Mouse (Mus musculus) lung, postnatal 36 days (tissue): ENCODE results near the gene Ppip5k1.

Experiments
- DNase-seq: peaks from one replicate; pipeline ENCODE4 v3.0.0; 2022; ENCODE audit warnings: mixed read lengths

Gene Ppip5k1

GRCm38 (mm10) chr2:121298131-121298530, 57.1 kb downstream of the Ppip5k1 start:
- DNase-seq: no peak

- no peak for DNase-seq
These were observed 57.5 kb downstream of the Ppip5k1 start for GRCm38 (mm10) chr2:121297701-121298100.

GRCm38 (mm10) chr2:121296754-121297231, 58.4 kb downstream of the Ppip5k1 start:
- no peak for DNase-seq

DNA sequence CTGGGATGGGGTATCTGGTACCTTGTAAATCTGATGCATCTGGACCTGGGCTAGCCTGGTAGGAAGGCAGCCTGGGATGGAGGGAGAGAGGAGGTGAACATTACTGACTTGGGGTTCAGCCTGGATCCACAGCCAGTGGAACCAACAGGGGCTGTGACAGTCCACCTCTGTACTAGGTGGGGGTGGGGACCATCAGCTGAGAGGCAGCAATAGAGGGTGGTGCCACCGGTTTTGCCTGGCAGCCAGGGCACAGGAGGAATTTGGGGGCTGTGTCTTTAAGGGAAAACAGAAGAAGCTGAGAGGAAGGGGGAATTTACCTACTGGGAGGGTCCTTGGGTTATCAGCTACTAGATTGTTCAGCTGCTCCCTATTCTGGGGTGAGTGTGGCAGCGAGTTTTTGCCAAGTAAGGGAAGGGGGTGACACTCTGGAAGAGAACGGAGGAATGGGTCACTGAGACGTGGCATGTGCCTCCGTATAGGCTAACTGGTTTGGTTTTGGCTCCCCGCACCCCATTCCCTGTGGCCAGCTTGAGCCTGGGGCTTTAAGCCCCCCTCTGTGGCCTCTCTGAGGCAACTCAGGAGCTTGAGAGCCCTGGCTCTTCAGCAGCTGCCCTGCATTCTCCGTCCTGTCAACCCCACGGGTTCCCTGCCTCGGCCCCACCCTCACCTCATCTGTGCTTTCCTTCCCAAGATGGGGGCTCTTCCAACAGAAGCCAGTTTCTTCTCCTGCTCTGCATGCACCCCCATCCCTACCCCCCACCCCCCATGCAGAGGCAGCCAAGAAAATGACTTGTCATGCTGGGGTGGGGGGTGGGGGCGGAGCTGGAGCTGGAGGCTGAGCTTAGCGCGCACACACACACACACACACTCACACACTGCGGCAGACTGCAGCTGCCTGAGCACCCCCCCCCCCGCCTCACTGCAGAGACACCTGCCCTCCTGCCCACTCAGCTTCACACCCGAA, 59.3 kb downstream of the Ppip5k1 start:
- no peak for DNase-seq

DNA sequence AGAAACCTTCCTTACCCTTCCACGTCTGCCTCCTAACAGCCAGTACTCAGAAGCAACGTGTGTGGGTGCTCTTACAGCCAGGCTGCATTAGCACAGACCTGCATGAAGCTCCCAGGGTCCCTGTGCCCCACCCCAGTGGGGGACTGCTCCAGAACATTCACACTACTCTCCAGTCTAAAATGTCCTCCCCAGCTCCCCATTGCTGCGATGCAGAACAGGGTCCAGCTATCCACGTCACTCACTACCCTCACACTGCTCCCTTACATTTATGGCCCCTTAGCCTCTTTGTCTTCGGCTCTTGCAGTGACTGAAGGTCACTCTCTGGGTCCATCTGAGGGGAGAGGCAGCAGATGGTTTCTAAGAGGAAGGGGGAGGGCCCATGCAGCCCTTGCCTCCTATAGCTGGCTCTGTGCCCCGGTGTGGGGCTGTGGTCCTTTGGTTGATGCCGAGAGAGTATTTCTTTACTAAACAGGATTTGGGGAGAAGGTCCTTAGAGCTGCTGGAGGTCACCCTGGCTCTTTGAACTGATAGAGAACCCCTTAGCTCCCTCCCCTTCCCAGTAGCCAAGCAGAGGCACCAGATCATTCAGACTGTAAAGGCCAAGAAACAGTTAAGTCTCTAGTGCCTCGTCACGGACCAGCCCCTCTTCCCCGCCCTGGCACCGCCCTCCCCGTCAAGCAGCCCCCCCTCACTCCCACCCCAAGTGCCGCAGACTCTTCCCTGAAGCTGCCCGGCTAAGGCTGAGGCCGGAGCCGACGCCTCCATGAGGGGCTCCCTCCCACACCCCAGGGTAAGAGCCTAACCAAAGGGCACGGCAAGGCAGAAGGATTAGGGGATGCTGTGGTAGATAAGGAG, 60.2 kb downstream of the Ppip5k1 start:
- peak; percentile 23 for DNase-seq

DNA sequence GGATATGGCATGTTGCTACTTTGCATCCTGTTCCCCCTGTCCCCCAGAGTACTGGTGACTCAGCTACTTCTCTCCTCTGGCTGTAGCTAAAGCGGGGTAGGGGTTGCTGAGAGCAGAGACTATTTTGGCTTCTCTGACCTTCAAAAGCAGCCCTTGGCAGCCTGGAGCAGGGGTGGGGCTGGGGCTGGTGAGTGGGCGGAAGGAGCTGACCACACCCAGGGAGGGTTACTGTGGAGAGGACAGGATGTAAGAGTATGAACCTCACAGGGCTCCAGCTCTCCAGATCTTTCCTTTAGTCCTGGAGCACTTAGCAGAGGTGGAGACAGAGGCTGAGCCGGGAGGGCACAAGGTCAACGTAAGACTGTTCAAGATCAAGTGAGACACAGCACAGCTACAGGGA, 61.0 kb downstream of the Ppip5k1 start:
- DNase-seq: peak; percentile 61

DNA sequence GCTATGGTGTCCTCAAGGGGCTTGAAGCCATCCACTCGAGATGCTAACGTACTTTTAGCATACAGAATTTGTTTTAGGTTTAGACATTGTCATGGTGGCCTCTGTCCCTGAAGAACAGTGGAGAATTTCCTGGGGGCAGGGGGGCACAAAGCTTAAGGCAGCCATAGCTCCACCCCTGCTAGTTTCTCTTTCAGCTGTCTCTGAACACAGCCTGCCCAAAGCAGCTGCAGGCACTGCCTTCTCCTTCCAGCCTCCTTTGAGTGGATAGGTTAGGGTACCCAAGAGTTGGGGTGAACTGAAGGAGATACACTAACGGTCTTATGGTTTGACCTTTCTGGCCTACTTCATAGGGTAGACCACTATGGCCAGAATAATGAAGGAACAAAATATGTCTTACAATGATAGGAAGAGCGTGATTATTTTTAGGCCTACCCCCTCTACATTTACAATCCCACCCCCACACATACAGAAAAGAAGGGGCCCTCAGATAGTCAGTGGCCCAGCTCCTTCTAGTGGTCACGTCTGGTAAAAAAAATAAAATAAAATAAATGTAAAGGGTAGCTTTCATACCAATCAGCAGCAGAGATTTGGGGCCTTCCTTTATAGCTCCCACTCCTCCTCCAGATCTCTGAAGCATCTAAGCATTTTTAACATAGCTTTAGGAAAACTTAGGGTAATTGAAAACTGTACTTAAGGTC, 62.7 kb downstream of the Ppip5k1 start:
- no peak for DNase-seq

DNA sequence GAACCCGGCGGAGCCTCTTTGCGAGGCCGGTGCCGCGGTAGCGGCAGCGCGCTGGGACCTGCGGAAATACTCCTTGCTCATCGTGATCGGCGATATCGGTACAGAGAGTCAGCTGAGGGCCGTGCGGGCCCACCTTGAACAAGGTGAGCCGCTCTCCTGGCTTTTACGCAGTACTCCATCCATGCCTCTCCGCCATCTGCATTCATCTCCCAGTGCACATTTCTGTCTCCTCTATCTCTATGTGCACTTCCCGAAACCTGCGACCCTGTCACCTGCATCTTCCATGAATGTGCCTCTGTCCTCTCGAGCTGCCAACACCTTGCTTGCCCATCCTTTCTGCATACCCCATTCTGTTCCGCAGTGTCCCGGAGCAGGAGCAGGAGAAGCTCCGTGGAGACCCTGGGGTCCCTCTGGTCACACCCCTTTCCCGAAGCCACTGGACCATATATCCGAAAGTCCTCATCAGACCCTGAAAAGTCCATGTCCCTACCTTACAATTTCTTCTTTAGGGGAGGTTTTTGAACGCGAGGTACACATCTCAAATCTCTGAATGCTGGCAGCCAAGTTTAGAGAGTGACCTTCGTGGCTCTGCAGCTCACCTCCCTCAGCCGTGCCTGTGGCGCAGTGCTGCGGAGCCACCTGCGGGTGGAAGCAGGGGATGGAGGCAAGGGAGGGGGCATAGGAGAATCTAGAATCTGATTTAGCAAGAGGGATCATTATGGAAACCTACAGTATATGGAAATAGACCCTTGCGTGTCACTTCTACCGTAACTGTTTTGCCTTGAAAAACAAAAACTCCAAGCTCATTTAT, 65.3 kb downstream of the Ppip5k1 start:
- no peak for DNase-seq

GRCm38 (mm10) chr2:121288901-121289729, 66.1 kb downstream of the Ppip5k1 start, which contains the start of gene Map1a:
Gene Map1a, plus strand, starts transcription at chr2:121289600.
- peak; percentile 93 for DNase-seq

GRCm38 (mm10) chr2:121287850-121288249, 67.3 kb downstream of the Ppip5k1 start:
- no peak for DNase-seq

DNA sequence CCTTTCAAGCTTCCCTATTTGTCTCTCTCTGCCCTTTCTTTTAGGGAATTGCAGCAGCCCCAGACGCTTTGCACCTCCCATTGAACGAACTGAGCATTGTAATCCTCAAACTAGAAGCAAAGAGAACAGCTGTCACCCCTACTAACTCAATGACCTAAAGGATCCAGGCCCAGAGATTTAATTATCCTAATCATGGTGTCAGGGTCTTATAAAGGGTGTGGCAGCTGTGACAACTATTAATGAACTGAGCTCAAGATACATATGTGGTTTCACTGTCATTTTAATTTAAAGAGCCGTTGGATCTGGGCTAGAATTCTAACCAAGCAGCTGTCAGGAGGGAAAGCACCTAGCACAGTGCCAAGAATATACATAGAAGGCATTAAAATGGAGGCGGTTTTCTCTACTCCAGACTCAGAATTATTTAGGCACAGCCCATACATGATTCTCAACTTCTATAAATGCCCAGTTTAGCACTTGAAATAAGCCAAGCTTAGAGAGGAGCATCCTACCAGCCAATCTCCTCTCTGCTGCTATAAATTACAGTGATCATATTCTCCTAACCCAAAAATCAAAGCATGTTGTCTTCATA, 83.2 kb downstream of the Ppip5k1 start:
- DNase-seq: no peak

- peak; percentile 98 for DNase-seq
These were observed 83.8 kb downstream of the Ppip5k1 start, which contains the start of gene Trp53bp1 for GRCm38 (mm10) chr2:121271236-121271927. Gene Trp53bp1, minus strand, starts transcription at chr2:121271407.

DNA sequence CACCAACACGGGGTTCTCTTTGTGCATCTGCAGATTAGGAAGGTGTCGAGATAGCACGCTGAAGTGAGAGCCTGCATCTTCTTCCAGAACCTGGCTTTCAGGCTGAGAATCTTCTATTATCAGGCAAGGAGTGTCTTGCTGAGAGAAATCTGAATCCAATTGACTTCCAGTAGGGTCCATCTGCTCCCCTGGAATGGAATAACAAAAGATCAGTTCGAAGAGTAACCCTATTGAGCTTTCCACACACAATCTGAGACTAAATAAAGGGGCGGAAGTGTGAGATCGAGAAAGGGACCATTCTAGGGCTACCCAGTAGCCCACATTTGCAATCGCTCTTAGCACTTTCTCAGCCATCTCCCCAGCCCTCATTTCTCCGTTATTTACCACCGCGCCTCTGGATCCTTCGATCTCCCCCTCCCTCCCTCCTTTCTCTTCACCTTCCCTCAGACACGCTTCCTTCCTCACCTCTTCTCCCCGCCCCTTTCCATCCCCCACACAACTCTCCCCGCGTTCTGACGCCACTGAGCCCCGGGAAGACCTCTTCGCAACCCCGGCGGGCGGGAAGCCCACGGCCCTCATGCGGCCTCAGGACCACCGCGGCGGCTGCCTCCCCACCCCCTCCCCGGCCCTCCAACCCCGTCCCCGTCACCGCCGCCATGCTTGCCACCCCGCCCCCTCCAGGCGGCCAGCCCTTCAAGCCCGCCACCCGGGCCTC, 84.5 kb downstream of the Ppip5k1 start:
- DNase-seq: no peak

GRCm38 (mm10) chr2:121268446-121268845, 86.8 kb downstream of the Ppip5k1 start:
- DNase-seq: no peak
